Mouse (Mus musculus) heart, adult 9 months (tissue): ENCODE data around the gene Zdhhc16.

Source experiments
- DNase-seq, 2 experiments: peaks; one replicate each; pipeline ENCODE4 v3.0.0; 2022; ENCODE audit warnings: low spot score in 2 of 2

The Zdhhc16 gene

GRCm38 (mm10) chr19:41987206-41987605 is 53.9 kb downstream of the Zdhhc16 start:
- no peak for DNase-seq

DNA sequence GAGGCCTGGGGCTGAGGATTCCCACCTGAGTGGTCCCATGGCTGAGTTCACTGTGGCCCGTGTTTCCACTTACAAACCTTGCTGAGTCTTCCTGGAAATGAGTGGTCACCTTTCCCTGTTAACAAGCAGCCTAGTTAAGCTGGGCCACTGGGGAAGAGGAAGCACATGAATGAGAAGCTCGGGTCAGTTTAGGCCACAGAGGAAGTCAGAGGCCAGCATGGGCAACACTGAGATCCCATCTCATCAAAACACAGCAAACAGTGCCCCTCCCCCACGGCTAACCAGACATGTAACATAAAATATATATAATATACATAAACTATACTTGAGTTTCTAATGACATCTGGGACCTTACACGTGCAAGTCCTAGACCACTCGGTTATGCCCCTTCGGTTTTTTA is 56.5 kb downstream of the Zdhhc16 start:
- DNase-seq = peak in 1 of 2 experiments; percentile 52

DNA sequence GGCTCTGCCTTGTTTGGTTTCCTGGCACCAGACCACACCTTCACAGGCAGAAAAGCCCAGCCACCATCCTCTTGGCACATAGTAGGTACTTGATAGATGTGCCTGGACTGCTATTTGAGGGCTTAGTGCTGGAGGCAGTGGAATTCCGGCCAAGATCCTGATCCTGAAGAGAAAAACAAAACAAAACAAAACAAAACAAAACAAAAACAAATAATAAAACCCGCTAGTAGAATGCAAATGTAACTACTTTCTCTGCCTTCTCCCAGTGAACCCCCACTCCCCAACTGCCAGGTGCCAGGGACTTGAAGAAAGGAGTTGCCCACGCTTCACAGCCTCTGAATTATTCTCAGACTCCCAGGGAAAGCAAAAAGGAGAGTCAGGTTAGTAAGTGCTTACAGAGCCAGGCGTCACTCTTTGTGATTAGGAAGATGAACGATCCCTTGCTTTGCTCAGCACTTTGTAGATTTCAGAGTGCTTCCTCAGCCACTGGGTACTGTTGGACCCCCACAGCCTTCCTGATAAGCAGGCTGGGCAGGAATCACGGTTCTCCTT is 58.7 kb downstream of the Zdhhc16 start:
- DNase-seq = no peak

GRCm38 (mm10) chr19:41992971-41993370 is 59.7 kb downstream of the Zdhhc16 start:
- no peak for DNase-seq

GRCm38 (mm10) chr19:41993484-41993883 is 60.2 kb downstream of the Zdhhc16 start:
- peak; percentile 58 to 80 for DNase-seq
